Mouse (Mus musculus) cerebellum, adult 2 months (tissue): ENCODE measurements at regions not wholly inside any gene's neighbourhood (a gene's known extent, or its start where the extent isn't known, plus 50 kb on each side); places are given as distances from the start of the nearest gene placed in this dataset.

ENCODE experiments used
- DNase-seq, 2 experiments: peaks; one replicate each; pipeline ENCODE4 v3.0.0; 2021
- H3K27ac ChIP-seq: fragments of 200-500 bp; 2 replicates; pipeline ENCODE4 v1.5.1; 2012; ENCODE audit warnings: low read length, control low read depth, inconsistent platforms; ENCODE audit not compliant: insufficient read depth
- H3K27me3 ChIP-seq: fragments of 200-500 bp; 2 replicates; pipeline ENCODE4 v1.6.1; 2012; ENCODE audit warnings: inconsistent platforms, mild to moderate bottlenecking, low read length, moderate library complexity; ENCODE audit not compliant: control insufficient read depth, insufficient read depth
- H3K4me1 ChIP-seq: fragments of 200-500 bp; 2 replicates; pipeline ENCODE4 v1.6.1; 2011; ENCODE audit warnings: low read length; ENCODE audit not compliant: control insufficient read depth, insufficient read depth
- H3K4me3 ChIP-seq: fragments of 200-500 bp; replicated peaks from 2 replicates; pipeline ENCODE3; 2011; ENCODE audit warnings: mild to moderate bottlenecking, low read depth, low read length, control low read depth; ENCODE audit not compliant: insufficient read depth
- CTCF ChIP-seq: fragments of 200-500 bp; IDR thresholded peaks from 2 replicates; pipeline ENCODE4 v1.5.1; 2011; ENCODE audit warnings: low read depth, mild to moderate bottlenecking, control low read depth, low read length, moderate library complexity, borderline replicate concordance; ENCODE audit not compliant: insufficient read depth
- POLR2A ChIP-seq: fragments of 200-500 bp; IDR thresholded peaks from 2 replicates; pipeline ENCODE4 v1.6.1; 2011; ENCODE audit warnings: low read length, control low read depth, borderline replicate concordance; ENCODE audit not compliant: insufficient read depth
- WGBS: fragments of 180-500 bp; shearing (Covaris S2); methylation state at CpG from one replicate; pipeline ENCODE4 v1.1.7; 2018; 5-methylcytosine and 5-hydroxymethylcytosine counted together

DNA sequence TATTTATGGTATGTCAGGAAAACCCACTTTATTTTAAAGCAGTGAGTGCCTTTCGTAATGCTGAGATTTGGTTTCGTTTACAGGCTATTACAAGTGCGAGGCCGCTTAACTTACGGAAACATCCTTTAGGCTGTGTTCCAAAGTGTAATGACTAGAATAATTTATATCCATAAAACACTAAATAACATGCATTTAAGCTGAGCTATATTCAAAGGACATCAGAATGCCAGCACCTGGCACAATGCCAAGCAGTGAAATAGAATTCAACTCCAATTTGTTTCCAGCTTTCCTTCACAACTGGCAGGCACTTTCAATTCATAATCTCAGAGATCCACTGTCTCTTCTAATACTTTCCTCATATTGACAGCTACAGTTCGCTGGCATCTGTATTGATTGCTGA is 972.7 kb downstream of the Slc16a7 start:
- Histone ChIP-seq H3K4me3 (no peak overlapping the region), H3K4me1 (no peaks in the 10 kb centered on the region), H3K27me3 (no peaks in the 10 kb centered on the region), H3K27ac (no peak overlapping the region)
- DNase-seq, result no peak
- no peak for TF ChIP-seq CTCF
- TF ChIP-seq POLR2A, result no peak
- 39% methylated on average over 6 of the region's 6 CpGs for WGBS

DNA sequence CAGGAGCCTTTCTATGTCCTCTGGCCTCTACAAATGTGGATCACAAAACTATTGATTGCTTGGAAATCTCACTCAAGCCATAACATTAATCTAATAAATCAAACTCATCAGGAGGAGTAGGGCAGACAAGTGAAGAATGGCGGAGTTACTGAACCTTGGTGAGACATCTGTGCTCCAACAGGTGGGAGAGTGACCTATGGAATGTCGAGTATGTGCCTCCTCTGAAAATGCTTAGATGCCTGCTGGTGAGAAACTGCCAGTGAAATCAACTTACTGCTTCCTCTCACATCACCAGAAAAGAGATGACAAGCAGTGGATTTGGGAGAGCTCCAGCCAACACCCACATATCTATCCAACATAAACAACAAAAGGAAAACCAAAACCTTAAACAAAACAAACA is 965.8 kb downstream of the Slc16a7 start:
- DNase-seq, result no peak
- no peak overlapping the region for H3K27ac ChIP-seq
- H3K27me3 ChIP-seq, result no peaks in the 10 kb centered on the region
- H3K4me1 ChIP-seq, result no peaks in the 10 kb centered on the region
- H3K4me3 ChIP-seq, result no peak overlapping the region
- 41% methylated on average over 2 of the region's 2 CpGs for WGBS
- no peak for TF ChIP-seq POLR2A
- no peak for TF ChIP-seq CTCF
